Mouse (Mus musculus): ENCODE data around the gene Mipol1.

DNA sequence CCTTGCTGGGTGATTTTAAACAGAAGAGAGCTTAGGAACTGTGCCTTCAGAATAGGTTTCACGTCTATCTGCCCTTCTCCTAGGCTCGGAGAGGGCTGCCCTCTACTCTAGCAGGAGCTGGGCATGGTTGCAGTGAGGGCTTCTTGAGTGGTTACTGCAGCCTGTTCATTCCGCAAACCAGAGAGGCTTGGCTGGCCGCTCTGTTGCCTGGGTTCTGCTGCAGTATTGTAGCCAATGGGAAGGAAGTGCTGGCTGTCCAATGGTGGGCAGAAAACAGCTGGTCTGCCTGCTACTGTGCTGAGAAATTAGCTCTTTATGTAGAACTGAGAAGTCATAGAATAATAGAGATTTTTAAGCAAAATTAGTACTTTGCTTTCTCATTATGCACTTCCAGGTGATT lies 169.3 kb downstream of the Mipol1 start:
- TF ChIP-seq POLR2A (IDR thresholded peaks at IDR 0.05; ENCODE audit: extremely low read depth, insufficient read depth, low read length), result no peak
- TF ChIP-seq CTCF (IDR thresholded peaks at IDR 0.05; ENCODE audit: low read depth, low read length), result no peak
